Mouse (Mus musculus) G1E (cell line): ENCODE data around the gene Mfsd13b. TPM values are rescaled to one million over a fixed set of nuclear protein-coding genes. Genes with fewer than 3 reads are reported as not detected.

Experiments
- ATAC-seq: 2 replicates; pipeline ENCODE4 v1.8.0; 2016; ENCODE audit warnings: mild to moderate bottlenecking; ENCODE audit not compliant: insufficient number of reproducible peaks, poor library complexity, low FRiP score, severe bottlenecking; ENCODE audit errors: extremely low read depth
- DNase-seq: peaks from one replicate; pipeline ENCODE4 v3.0.0; 2012; ENCODE audit warnings: low spot score
- H3K27me3 ChIP-seq: 2 replicates; pipeline ENCODE4 v1.6.1; 2012; ENCODE audit warnings: mild to moderate bottlenecking, low read length, inconsistent platforms; ENCODE audit not compliant: insufficient read depth
- H3K36me3 ChIP-seq: replicated peaks from 2 replicates; pipeline ENCODE3; 2012; ENCODE audit warnings: mild to moderate bottlenecking, inconsistent platforms
- H3K4me1 ChIP-seq: 2 replicates; pipeline ENCODE4 v1.6.1; 2012; ENCODE audit warnings: low read depth, low read length, inconsistent platforms, mixed read lengths; ENCODE audit not compliant: insufficient read depth
- H3K4me3 ChIP-seq: 2 replicates; pipeline ENCODE4 v1.5.1; 2012; ENCODE audit warnings: low read depth, mild to moderate bottlenecking, inconsistent platforms, low read length, moderate library complexity, mixed read lengths
- H3K9me3 ChIP-seq: replicated peaks from 2 replicates; pipeline ENCODE4 v1.6.1; 2012; ENCODE audit warnings: inconsistent platforms
- CTCF ChIP-seq: IDR thresholded peaks from 2 replicates; pipeline ENCODE4 v1.5.1; 2012; ENCODE audit warnings: low read depth, low read length, inconsistent platforms, mixed read lengths
- GATA1 ChIP-seq: IDR thresholded peaks from 2 replicates; pipeline ENCODE4 v1.6.1; 2012; ENCODE audit warnings: borderline replicate concordance, low read length, inconsistent platforms, mixed read lengths
- GATA2 ChIP-seq: IDR thresholded peaks from 2 replicates; pipeline ENCODE4 v1.6.1; 2012; ENCODE audit warnings: low read depth, low read length, inconsistent platforms, borderline replicate concordance
- POLR2AphosphoS5 ChIP-seq: IDR thresholded peaks from 2 replicates; pipeline ENCODE4 v1.6.1; 2012; ENCODE audit warnings: low read depth, low read length, inconsistent platforms; ENCODE audit not compliant: insufficient replicate concordance
- TAL1 ChIP-seq: conservative IDR thresholded peaks from 2 replicates; pipeline ENCODE4 v1.6.1; 2012; ENCODE audit warnings: low read depth, low read length, inconsistent platforms, mixed read lengths
- polyA plus RNA-seq: library from polyadenylated mRNA; stranded (reverse); fragments of >175 nt; gene quantifications from 2 replicates; pipeline ENCODE4 v1.2.3, GENCODE M21; 2012
- total RNA-seq, 2 experiments: library from RNA; stranded (forward) in 1 of 2; stranded (reverse) in 1 of 2; fragments of 200-1000 nt in 1 of 2; fragments of >200 nt in 1 of 2; fragmentation: Nextera tagmentation in 1 of 2; gene quantifications; 2 replicates each; pipeline ENCODE4 v1.2.3; 2014 to 2017

The Mfsd13b gene
- total RNA-seq (2014; fragmentation: Nextera tagmentation) (4.5 TPM in 1 of 2 replicates, not detected in the other), total RNA-seq (2017) (0.38 TPM in 1 of 2 replicates, not detected in the other), polyA plus RNA-seq (not detected in 2 replicates)

DNA sequence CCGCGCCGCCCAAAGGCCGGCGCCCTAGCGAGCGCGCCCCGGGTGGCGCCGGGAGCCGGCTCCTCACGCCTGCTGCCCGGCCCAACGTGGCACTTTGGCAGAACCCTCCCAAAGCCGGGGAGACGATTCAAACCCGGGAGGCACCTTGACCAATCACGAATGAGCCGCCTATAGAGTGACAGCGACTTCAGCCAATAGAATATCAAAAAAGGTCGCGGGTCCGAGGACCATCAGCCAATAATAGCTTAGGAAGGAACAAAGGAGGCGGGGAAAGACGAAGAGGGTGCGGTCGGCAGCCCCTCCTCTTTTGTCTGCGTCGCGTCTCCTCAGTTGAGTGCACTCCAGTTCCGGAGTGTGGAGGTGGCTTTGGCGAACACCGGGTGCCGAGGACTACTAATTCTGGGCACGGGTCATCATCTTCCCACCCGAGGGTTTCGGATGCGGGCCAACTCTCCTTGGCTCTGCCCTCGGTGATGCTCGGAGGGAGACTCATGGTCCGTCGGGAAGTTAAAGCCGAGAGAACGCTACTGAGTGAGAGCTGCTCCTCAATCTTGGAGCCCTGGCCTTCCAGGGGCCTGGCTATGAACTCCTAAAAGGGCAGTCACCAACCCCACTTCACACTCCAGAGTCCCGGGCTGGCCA lies at the start of gene Mfsd13b, which contains the start of gene Cdr2:
TSS of gene Mfsd13b (plus strand) at position 310 of the 642 bp plus-strand sequence.
TSS of gene Cdr2 (minus strand) at position 113 of the 642 bp plus-strand sequence.
- peak within 1 kb of the TSS; percentile 88 for H3K4me3 ChIP-seq
- TF ChIP-seq TAL1, result no peak
- H3K27me3 ChIP-seq, result peaks cover 5% of the 10 kb centered on the region; the same call in 1 of the 2 replicates
- peaks cover 4% of the 10 kb centered on the region for H3K36me3 ChIP-seq
- DNase-seq, result peak; percentile 98
- ATAC-seq, result peak; percentile 96
- H3K9me3 ChIP-seq, result no peaks in the 10 kb centered on the region
- peaks cover 51% of the 10 kb centered on the region for H3K4me1 ChIP-seq

GRCm38 (mm10) chr7:120933110-120933509 lies 49.2 kb upstream of the Mfsd13b start:
- Histone ChIP-seq H3K36me3 (peaks cover 100% of the 10 kb centered on the region), H3K4me3 (peak overlapping the region; percentile 60; the same call in 1 of the 2 replicates), H3K9me3 (no peaks in the 10 kb centered on the region), H3K4me1 (peaks cover 73% of the 10 kb centered on the region), H3K27me3 (no peaks in the 10 kb centered on the region)
- TF ChIP-seq TAL1, result no peak
- TF ChIP-seq GATA2, result no peak
- no peak for TF ChIP-seq POLR2AphosphoS5
- no peak for TF ChIP-seq CTCF
- TF ChIP-seq GATA1, result no peak
- ATAC-seq, result no peak
- no peak for DNase-seq

GRCm38 (mm10) chr7:120933680-120934195 lies 48.6 kb upstream of the Mfsd13b start:
- Histone ChIP-seq H3K9me3 (no peaks in the 10 kb centered on the region), H3K27me3 (no peaks in the 10 kb centered on the region), H3K4me1 (peaks cover 73% of the 10 kb centered on the region), H3K36me3 (peaks cover 100% of the 10 kb centered on the region), H3K4me3 (peak overlapping the region; percentile 60; the same call in 1 of the 2 replicates)
- TF ChIP-seq TAL1 (peak; percentile 93), GATA2 (peak; percentile 57; the same call in 1 of the 2 replicates), GATA1 (no peak)
- peak; percentile 79 for ATAC-seq
- DNase-seq, result peak; percentile 62

GRCm38 (mm10) chr7:120934716-120935115 lies 47.6 kb upstream of the Mfsd13b start:
- DNase-seq, result peak; percentile 50

GRCm38 (mm10) chr7:120936522-120936921 lies 45.8 kb upstream of the Mfsd13b start:
- H3K9me3 ChIP-seq, result no peaks in the 10 kb centered on the region
- H3K4me3 ChIP-seq, result no peak overlapping the region
- peaks cover 100% of the 10 kb centered on the region for H3K36me3 ChIP-seq
- peaks cover 50% of the 10 kb centered on the region for H3K4me1 ChIP-seq
- no peak for ATAC-seq
- H3K27me3 ChIP-seq, result no peaks in the 10 kb centered on the region
- no peak for DNase-seq
- TF ChIP-seq GATA1, result no peak
- no peak for TF ChIP-seq CTCF
- no peak for TF ChIP-seq GATA2
- TF ChIP-seq TAL1, result no peak
- TF ChIP-seq POLR2AphosphoS5, result no peak

More at GRCm38 (mm10) chr7:120934716-120935115, 47.6 kb upstream of the Mfsd13b start:
- no peaks in the 10 kb centered on the region for H3K9me3 ChIP-seq
- no peak overlapping the region for H3K4me3 ChIP-seq
- TF ChIP-seq GATA1, result no peak
- peak; percentile 70 for TF ChIP-seq CTCF
- no peak for TF ChIP-seq TAL1
- peaks cover 68% of the 10 kb centered on the region for H3K4me1 ChIP-seq
- no peak for ATAC-seq
- peaks cover 100% of the 10 kb centered on the region for H3K36me3 ChIP-seq
- H3K27me3 ChIP-seq, result no peaks in the 10 kb centered on the region

DNA sequence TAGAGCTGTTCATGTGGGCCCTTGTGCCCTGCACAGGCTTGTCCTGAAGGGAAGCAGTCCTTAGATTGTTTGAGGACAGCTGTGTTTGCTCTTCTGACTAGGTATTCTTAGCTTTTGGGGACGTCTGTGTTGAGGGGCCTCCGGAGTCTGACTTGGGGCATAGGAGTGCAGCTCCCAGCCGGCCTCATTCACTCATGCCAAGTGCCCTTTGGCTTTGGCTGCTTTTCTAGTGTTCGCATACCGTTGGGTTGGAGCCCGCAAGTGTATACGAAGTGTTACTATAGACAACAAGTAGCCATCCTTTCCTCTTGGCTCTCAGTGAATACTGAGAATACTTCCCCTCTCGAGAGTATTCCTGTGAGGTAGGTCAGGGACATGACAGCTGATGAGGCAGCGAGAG lies 44.1 kb upstream of the Mfsd13b start:
- TF ChIP-seq TAL1, result no peak
- TF ChIP-seq GATA2, result no peak
- TF ChIP-seq POLR2AphosphoS5, result no peak
- TF ChIP-seq GATA1, result no peak
- TF ChIP-seq CTCF, result no peak
- ATAC-seq (no peak), DNase-seq (no peak)
- peaks cover 100% of the 10 kb centered on the region for H3K36me3 ChIP-seq
- no peak overlapping the region for H3K4me3 ChIP-seq
- no peaks in the 10 kb centered on the region for H3K27me3 ChIP-seq
- H3K9me3 ChIP-seq, result no peaks in the 10 kb centered on the region
- H3K4me1 ChIP-seq, result peaks cover 37% of the 10 kb centered on the region

DNA sequence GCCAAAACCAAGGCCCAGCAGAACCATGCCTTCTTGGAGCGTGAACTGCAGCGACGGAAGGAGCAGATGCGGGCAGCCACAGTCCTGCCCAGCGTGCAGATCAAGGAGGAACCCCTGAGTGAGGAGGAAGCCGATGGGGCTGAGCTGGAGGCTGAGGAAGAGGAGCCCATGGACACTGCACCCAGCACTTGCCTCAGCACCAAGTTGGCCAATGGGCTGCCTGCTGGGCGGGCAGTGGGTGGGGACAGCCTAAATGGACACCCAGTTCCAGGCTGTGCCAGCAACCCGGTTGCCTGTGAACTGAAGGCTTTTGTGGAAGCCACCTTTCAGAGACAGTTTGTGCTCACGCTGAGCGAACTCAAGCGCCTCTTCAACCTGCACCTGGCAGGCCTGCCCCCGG lies 42.0 kb upstream of the Mfsd13b start:
- Histone ChIP-seq H3K9me3 (no peaks in the 10 kb centered on the region), H3K27me3 (no peaks in the 10 kb centered on the region), H3K4me1 (peaks cover 22% of the 10 kb centered on the region), H3K4me3 (no peak overlapping the region), H3K36me3 (peaks cover 97% of the 10 kb centered on the region)
- no peak for DNase-seq
- TF ChIP-seq GATA2 (no peak), TAL1 (no peak), POLR2AphosphoS5 (no peak), GATA1 (no peak), CTCF (no peak)
- ATAC-seq, result no peak
